Mouse (Mus musculus) common myeloid progenitor, adult 5-6 weeks (primary cell): ENCODE data around the gene Gm4981. TPM values are rescaled to one million over a fixed set of nuclear protein-coding genes. Genes with fewer than 3 reads are reported as not detected.
"Not testable (repeated sequence)": the region's sequence is repeated elsewhere in the genome, so short reads cannot be mapped to it uniquely, and the experiment has no call there.

ENCODE experiments used
- ATAC-seq: replicated peaks from 2 replicates; pipeline ENCODE4 v1.8.0; 2016; ENCODE audit warnings: low read depth, mild to moderate bottlenecking, moderate TSS enrichment, inconsistent platforms; ENCODE audit not compliant: poor library complexity, severe bottlenecking
- total RNA-seq: library from RNA; stranded (forward); fragments of 200-1000, 187-1606 nt; gene quantifications from 2 replicates; pipeline ENCODE4 v1.2.3, GENCODE M21; 2017

Gm4981 gene
- total RNA-seq, 1 experiment from 2014 or later: not detected

GRCm38 (mm10) chr10:58223972-58224805 is 12.3 kb downstream of the Gm4981 start:
- ATAC-seq: not testable (repeated sequence)

GRCm38 (mm10) chr10:58223161-58223560 is 13.3 kb downstream of the Gm4981 start:
- not testable (repeated sequence) for ATAC-seq

GRCm38 (mm10) chr10:58221571-58221970 is 14.9 kb downstream of the Gm4981 start:
- ATAC-seq: not testable (repeated sequence)

- no peak for ATAC-seq
These were observed 15.8 kb downstream of the Gm4981 start for GRCm38 (mm10) chr10:58220726-58221125.

GRCm38 (mm10) chr10:58217366-58217765 is 19.1 kb downstream of the Gm4981 start:
- no peak for ATAC-seq

GRCm38 (mm10) chr10:58215353-58215752 is 21.1 kb downstream of the Gm4981 start:
- no peak for ATAC-seq

GRCm38 (mm10) chr10:58214934-58215333 is 21.6 kb downstream of the Gm4981 start:
- no peak for ATAC-seq

GRCm38 (mm10) chr10:58214497-58214896 is 22.0 kb downstream of the Gm4981 start:
- no peak for ATAC-seq

- no peak for ATAC-seq
These were observed 24.3 kb downstream of the Gm4981 start for GRCm38 (mm10) chr10:58212230-58212629.

- no peak for ATAC-seq
These were observed 25.3 kb downstream of the Gm4981 start for GRCm38 (mm10) chr10:58211213-58211612.

GRCm38 (mm10) chr10:58210514-58210913 is 26.0 kb downstream of the Gm4981 start:
- no peak for ATAC-seq

- no peak for ATAC-seq
These were observed 26.6 kb downstream of the Gm4981 start for GRCm38 (mm10) chr10:58209710-58210467.

- no peak for ATAC-seq
These were observed 29.7 kb downstream of the Gm4981 start for GRCm38 (mm10) chr10:58206639-58207404.

GRCm38 (mm10) chr10:58205986-58206385 is 30.5 kb downstream of the Gm4981 start:
- no peak for ATAC-seq

Other genes starting within 250 kb of the Gm4981 start
- gene AW822073, start 11.8 kb downstream of the Gm4981 start, total RNA-seq: not detected in 2 replicates
- gene Duxf3, start 4.0 kb downstream of the Gm4981 start, total RNA-seq: not detected in 2 replicates
- 39.7 and 50.1 TPM in 2 replicates for gene Gcc2, start 18.8 kb upstream of the Gm4981 start, total RNA-seq
- gene Lims1, start 86.8 kb upstream of the Gm4981 start, total RNA-seq: 75.5 and 112 TPM in 2 replicates
- 277 and 282 TPM in 2 replicates for gene Ranbp2, start 210.2 kb upstream of the Gm4981 start, total RNA-seq